ENCODE assay signal across 16 mouse cellular contexts in genomic region chr3:32822620-32823019, GRCm38 (mm10). TPM values are rescaled to one million over a fixed set of nuclear protein-coding genes. Genes with fewer than 3 reads are reported as not detected.
DNase-seq lines count a peak whose midpoint lies in the region; ATAC-seq and TF ChIP-seq lines count a peak whose summit lies in the region.
"Had no signal": no experiment of that assay in that cellular context is flagged by ENCODE, and none has a peak within 500 bp of the region (broad histone marks: within the 10 kb centered on the region; RNA-seq: fewer than 3 reads in every experiment).

No protein-coding gene starts in this region.

- no peak for TF ChIP-seq CTCF in E14TG2a.4 (conservative IDR thresholded peaks at IDR 0.05; ENCODE audit: low read length)

- H3K4me3 ChIP-seq in E14TG2a.4 (replicated peaks; ENCODE audit: low read length): peak overlapping the region; percentile 11
- H3K4me3 ChIP-seq in intestine, embryonic 16.5 days (ENCODE audit: low read length): no peak overlapping the region
- H3K4me3 ChIP-seq in forebrain, embryonic 15.5 days: no peak overlapping the region
- H3K4me3 ChIP-seq in liver, embryonic 12.5 days: no peak overlapping the region
- H3K4me3 ChIP-seq: liver, embryonic 13.5 days had no signal

- peak; percentile 31; the same call in 1 of the 2 replicates for ATAC-seq in intestine, embryonic 16.5 days
- ATAC-seq in forebrain, embryonic 15.5 days (replicated peaks): no peak
- no peak for ATAC-seq in liver, embryonic 12.5 days
- ATAC-seq: midbrain, embryonic 16.5 days had no signal

- peaks cover 11% of the 10 kb centered on the region for H3K27me3 ChIP-seq in E14TG2a.4 (ENCODE audit: insufficient read depth, low read length)
- 0 out of 2 replicates have a peak, but pooled peaks cover 3% of the 10 kb centered on the region for H3K27me3 ChIP-seq in intestine, embryonic 16.5 days (replicated peaks; ENCODE audit: control insufficient read depth, insufficient read depth, low read length)
- no peaks in the 10 kb centered on the region for H3K27me3 ChIP-seq in forebrain, embryonic 15.5 days
- peaks cover 21% of the 10 kb centered on the region for H3K27me3 ChIP-seq in liver, embryonic 12.5 days (replicated peaks)

- no peak overlapping the region for H3K9ac ChIP-seq in intestine, embryonic 16.5 days (ENCODE audit: low read depth, low read length)
- no peak overlapping the region for H3K9ac ChIP-seq in forebrain, embryonic 15.5 days (replicated peaks)
- H3K9ac ChIP-seq in liver, embryonic 12.5 days: no peak overlapping the region
- H3K9ac ChIP-seq: liver, embryonic 13.5 days had no signal

- WGBS in intestine, embryonic 16.5 days: 24% methylated on average over 3 of the region's 3 CpGs
- WGBS in forebrain, embryonic 15.5 days: 71% methylated on average over 3 of the region's 3 CpGs
- WGBS in liver, embryonic 12.5 days (ENCODE audit: insufficient replicate concordance): 12% methylated on average over 3 of the region's 3 CpGs

- no peaks in the 10 kb centered on the region for H3K9me3 ChIP-seq in E14TG2a.4 (ENCODE audit: low read length)
- H3K9me3 ChIP-seq in intestine, embryonic 16.5 days (ENCODE audit: control insufficient read depth, low read length): no peaks in the 10 kb centered on the region
- H3K9me3 ChIP-seq in forebrain, embryonic 15.5 days: no peaks in the 10 kb centered on the region
- no peaks in the 10 kb centered on the region for H3K9me3 ChIP-seq in liver, embryonic 12.5 days (replicated peaks)
- H3K9me3 ChIP-seq: liver, embryonic 13.5 days had no signal

- peak; percentile 75 for DNase-seq in ES-CJ7 (ENCODE audit: low read depth, low spot score)
- peak; percentile 38 for DNase-seq in heart, adult 8-10 months (ENCODE audit: low spot score)
- DNase-seq in layer of hippocampus, postnatal 14 days (ENCODE audit: low spot score in 2 of 2): no peak
- DNase-seq in right cerebral cortex, adult 18-20 months: no peak
- DNase-seq: adrenal gland, adult 2 months; cerebellum, adult 11 months; kidney, adult 2 months; layer of hippocampus, postnatal 36 days; liver, embryonic 13.5 days; thymus, postnatal 14 days had no signal

- no peak overlapping the region for H3K27ac ChIP-seq in intestine, embryonic 16.5 days (ENCODE audit: low read length)
- H3K27ac ChIP-seq in forebrain, embryonic 15.5 days (replicated peaks): no peak overlapping the region
- no peak overlapping the region for H3K27ac ChIP-seq in liver, embryonic 12.5 days
- H3K27ac ChIP-seq: liver, embryonic 13.5 days had no signal

- no peaks in the 10 kb centered on the region for H3K36me3 ChIP-seq in E14TG2a.4 (ENCODE audit: insufficient read depth, low read length)
- no peaks in the 10 kb centered on the region for H3K36me3 ChIP-seq in intestine, embryonic 16.5 days (ENCODE audit: control insufficient read depth, insufficient read depth, low read length)
- H3K36me3 ChIP-seq in forebrain, embryonic 15.5 days: no peaks in the 10 kb centered on the region
- H3K36me3 ChIP-seq in liver, embryonic 12.5 days: no peaks in the 10 kb centered on the region
- H3K36me3 ChIP-seq: G1E; liver, embryonic 13.5 days had no signal

- no peak overlapping the region for H3K4me2 ChIP-seq in intestine, embryonic 16.5 days (ENCODE audit: low read depth, low read length)
- H3K4me2 ChIP-seq in forebrain, embryonic 15.5 days (replicated peaks): no peak overlapping the region
- H3K4me2 ChIP-seq in liver, embryonic 12.5 days: no peak overlapping the region
- H3K4me2 ChIP-seq: liver, embryonic 13.5 days had no signal

- peaks cover 44% of the 10 kb centered on the region for H3K4me1 ChIP-seq in E14TG2a.4 (replicated peaks; ENCODE audit: low read depth, low read length)
- 0 out of 2 replicates have a peak, but pooled peaks cover 3% of the 10 kb centered on the region for H3K4me1 ChIP-seq in intestine, embryonic 16.5 days (ENCODE audit: control insufficient read depth, insufficient read depth, low read length)
- H3K4me1 ChIP-seq in forebrain, embryonic 15.5 days: peaks cover 13% of the 10 kb centered on the region
- H3K4me1 ChIP-seq in liver, embryonic 12.5 days: no peaks in the 10 kb centered on the region
- H3K4me1 ChIP-seq: liver, embryonic 13.5 days had no signal

RNA-seq across cellular contexts. Expression of gene Usp13, which starts 5.3 kb away (rescaled TPM):
- total RNA-seq in heart, adult 8-10 months (2022): 100 to 1,000 TPM; 207 to 235 (median 219) TPM
- 1.5 and 3.2 TPM in 2 replicates for polyA plus RNA-seq in intestine, embryonic 16.5 days (2015; fragmentation: Nextera tagmentation; extraction: Ambion mirVana)
- 8.2 and 9.4 TPM in 2 replicates for polyA plus RNA-seq in forebrain, embryonic 15.5 days (2015; fragmentation: Nextera tagmentation; extraction: Ambion mirVana)
- 10 to 100 TPM; 16.5 to 20.7 TPM for total RNA-seq in layer of hippocampus, postnatal 14 days (2021)
- 0.66 and 0.74 TPM in 2 replicates for polyA plus RNA-seq in liver, embryonic 12.5 days (2016; fragmentation: Nextera tagmentation; extraction: Ambion mirVana)

Comparison
In these comparisons a context has a peak if more than half of its experiments do, and no peak if none do; other contexts are left out.
1. DNase-seq: peak in ES-CJ7 (single experiment) and heart, adult 8-10 months (single experiment); none in layer of hippocampus, postnatal 14 days (0 of 2) and right cerebral cortex, adult 18-20 months (single experiment).